Mouse (Mus musculus) megakaryocyte, adult 5-6 weeks (primary cell): ENCODE results near the gene Mkrn2. TPM values are rescaled to one million over a fixed set of nuclear protein-coding genes. Genes with fewer than 3 reads are reported as not detected.
"Not testable (repeated sequence)": the region's sequence is repeated elsewhere in the genome, so short reads cannot be mapped to it uniquely, and the experiment has no call there.

Experiments used
- ATAC-seq: 2 replicates; pipeline ENCODE4 v1.8.0; 2016; ENCODE audit warnings: mild to moderate bottlenecking, inconsistent platforms; ENCODE audit not compliant: poor library complexity, severe bottlenecking
- total RNA-seq, 2 experiments: library from RNA; stranded (forward) in 1 of 2; stranded (reverse) in 1 of 2; fragments of 153-499, 151-499 nt in 1 of 2; fragments of 221-1000, 200-1000 nt in 1 of 2; gene quantifications; 2 replicates each; pipeline versions ENCODE4 v1.2.3 to v1.2.4; 2015 to 2017

The Mkrn2 gene
- total RNA-seq, 2 experiments from 2014 or later = 5.4 to 22.8 TPM

- no peak for ATAC-seq
Observed at GRCm38 (mm10) chr6:115606461-115606860, 4.8 kb downstream of the Mkrn2 start.

GRCm38 (mm10) chr6:115607429-115607828 is 5.7 kb downstream of the Mkrn2 start:
- ATAC-seq = no peak

- ATAC-seq = peak; percentile 77
Observed at GRCm38 (mm10) chr6:115609121-115609520, 7.4 kb downstream of the Mkrn2 start.

GRCm38 (mm10) chr6:115610301-115610700 is 8.6 kb downstream of the Mkrn2 start:
- no peak for ATAC-seq

- ATAC-seq = no peak
Observed at GRCm38 (mm10) chr6:115613793-115614192, 12.1 kb downstream of the Mkrn2 start.

GRCm38 (mm10) chr6:115615983-115616382 is 14.3 kb downstream of the Mkrn2 start:
- no peak for ATAC-seq

- ATAC-seq = 0 out of 2 replicates have a peak, but pooled peaks have one; percentile 26
Observed at GRCm38 (mm10) chr6:115619818-115620217, 18.1 kb downstream of the Mkrn2 start.

GRCm38 (mm10) chr6:115620942-115621341 is 19.2 kb downstream of the Mkrn2 start:
- no peak for ATAC-seq

GRCm38 (mm10) chr6:115626121-115626520 is 24.4 kb downstream of the Mkrn2 start:
- ATAC-seq = no peak

GRCm38 (mm10) chr6:115631056-115631795 is 29.5 kb downstream of the Mkrn2 start:
- no peak for ATAC-seq

- ATAC-seq = no peak
Observed at GRCm38 (mm10) chr6:115634015-115634414, 32.3 kb downstream of the Mkrn2 start.

- not testable (repeated sequence) for ATAC-seq
Observed at GRCm38 (mm10) chr6:115638188-115638587, 36.5 kb downstream of the Mkrn2 start.

GRCm38 (mm10) chr6:115643315-115643714 is 41.6 kb downstream of the Mkrn2 start:
- ATAC-seq = no peak

GRCm38 (mm10) chr6:115649792-115650365 is 48.2 kb downstream of the Mkrn2 start:
- peak; percentile 63 for ATAC-seq

- peak; percentile 25; the same call in 1 of the 2 replicates for ATAC-seq
Observed at GRCm38 (mm10) chr6:115650476-115651427, 49.0 kb downstream of the Mkrn2 start.

- ATAC-seq = no peak
Observed at GRCm38 (mm10) chr6:115651719-115652118, 50.0 kb downstream of the Mkrn2 start.

GRCm38 (mm10) chr6:115653939-115654338 is 52.2 kb downstream of the Mkrn2 start:
- ATAC-seq = no peak

GRCm38 (mm10) chr6:115658802-115659201 is 57.1 kb downstream of the Mkrn2 start:
- no peak for ATAC-seq

- ATAC-seq = no peak
Observed at GRCm38 (mm10) chr6:115664268-115664667, 62.6 kb downstream of the Mkrn2 start.

GRCm38 (mm10) chr6:115666641-115667040 is 64.9 kb downstream of the Mkrn2 start:
- peak; percentile 89 for ATAC-seq
